Mouse (Mus musculus) midbrain, embryonic 12.5 days (tissue): Measurements from ENCODE around the gene Map4k4. TPM values are rescaled to one million over a fixed set of nuclear protein-coding genes. Genes with fewer than 3 reads are reported as not detected.

Experiments
- ATAC-seq: fragments of 200-750 bp; cut with Nextera tagmentation; 2 replicates; pipeline ENCODE4 v1.8.0; 2017; ENCODE audit warnings: low read depth, moderate TSS enrichment, moderate library complexity; ENCODE audit not compliant: low FRiP score
- H3K27ac ChIP-seq: fragments of 300-500 bp; sonication (generic); replicated peaks from 2 replicates; pipeline ENCODE4 v1.5.1; 2016; ENCODE audit warnings: mild to moderate bottlenecking
- H3K27me3 ChIP-seq: fragments of 300-500 bp; sonication (generic); 2 replicates; pipeline ENCODE4 v1.6.1; 2016; ENCODE audit warnings: mild to moderate bottlenecking
- H3K36me3 ChIP-seq: fragments of 300-500 bp; sonication (generic); 2 replicates; pipeline ENCODE4 v1.6.1; 2016
- H3K4me1 ChIP-seq: fragments of 300-500 bp; sonication (generic); 2 replicates; pipeline ENCODE4 v1.6.1; 2016
- H3K4me2 ChIP-seq: fragments of 300-500 bp; sonication (generic); replicated peaks from 2 replicates; pipeline ENCODE4 v1.6.1; 2016; ENCODE audit warnings: mild to moderate bottlenecking, moderate library complexity
- H3K4me3 ChIP-seq: fragments of 300-500 bp; sonication (generic); 2 replicates; pipeline ENCODE4 v1.5.1; 2016; ENCODE audit warnings: mild to moderate bottlenecking
- H3K9ac ChIP-seq: fragments of 300-500 bp; sonication (generic); replicated peaks from 2 replicates; pipeline ENCODE4 v1.6.1; 2016; ENCODE audit warnings: mild to moderate bottlenecking, moderate library complexity
- H3K9me3 ChIP-seq: fragments of 300-500 bp; sonication (generic); 2 replicates; pipeline ENCODE4 v1.6.1; 2016; ENCODE audit warnings: mild to moderate bottlenecking
- WGBS: fragments of 180-500 bp; shearing (Covaris S2); methylation state at CpG from one replicate; pipeline ENCODE4 v1.1.7; 2016; 5-methylcytosine and 5-hydroxymethylcytosine counted together
- polyA plus RNA-seq: library from polyadenylated mRNA; unstranded; fragments of >200 nt; fragmentation: Nextera tagmentation; extraction: Ambion mirVana; gene quantifications from 2 replicates; pipeline ENCODE4 v1.2.1, GENCODE M21; 2016

The Map4k4 gene
- polyA plus RNA-seq, 1 experiment from 2014 or later = 68.8 TPM

DNA sequence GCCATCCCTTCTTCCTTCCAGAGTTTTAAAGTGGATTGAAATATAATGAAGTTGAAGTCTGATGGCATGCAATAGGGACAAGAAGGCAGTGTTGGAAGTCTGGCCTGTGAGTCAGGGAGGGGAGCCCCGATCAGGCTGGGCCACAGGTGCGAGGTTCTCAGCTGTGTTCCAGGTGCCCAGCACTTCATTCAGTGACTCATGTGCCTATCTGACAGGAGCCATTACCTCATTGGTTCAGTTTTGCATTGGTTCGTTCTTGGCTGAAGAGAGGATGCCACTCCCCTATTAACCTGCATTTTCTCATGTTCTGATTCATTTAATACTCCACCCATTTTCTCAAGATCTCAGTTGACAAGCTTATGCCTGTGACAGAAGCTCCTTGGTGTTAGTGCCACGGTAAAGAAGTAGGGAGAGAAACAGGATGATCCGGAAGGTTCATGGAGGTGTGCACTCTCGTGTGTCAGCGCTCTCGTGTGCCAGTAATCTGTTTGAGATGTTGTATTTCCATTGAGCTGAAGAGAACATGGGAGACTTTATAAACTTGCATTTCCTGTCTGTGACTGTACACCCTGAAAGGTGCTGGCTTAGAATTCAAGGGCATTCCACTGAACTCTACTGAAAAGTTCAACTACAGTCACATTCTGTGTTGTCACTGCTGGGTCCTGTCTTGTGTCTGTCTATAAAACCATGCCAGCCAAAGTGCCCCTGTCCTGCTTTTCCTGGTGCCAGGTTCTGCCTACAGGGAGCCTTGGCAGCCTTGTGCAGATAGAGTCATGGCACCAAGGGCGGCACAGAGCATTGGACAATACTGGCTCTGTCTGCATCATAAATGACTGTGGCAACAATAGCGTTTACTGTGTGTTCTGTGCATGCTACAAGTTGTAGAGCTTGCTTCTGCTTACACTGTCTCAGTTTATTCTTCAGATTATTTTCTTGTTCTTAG, 40.8 kb downstream of the Map4k4 start:
- ATAC-seq = no peak
- no peak overlapping the region for H3K4me2 ChIP-seq
- H3K36me3 ChIP-seq = no peaks in the 10 kb centered on the region
- H3K9me3 ChIP-seq = no peaks in the 10 kb centered on the region
- no peak overlapping the region for H3K4me3 ChIP-seq
- H3K27ac ChIP-seq = peak overlapping the region; percentile 58; the same call in 1 of the 2 replicates
- H3K9ac ChIP-seq = no peak overlapping the region
- WGBS = 78% methylated on average over 10 of the region's 10 CpGs
- peaks cover 97% of the 10 kb centered on the region for H3K4me1 ChIP-seq
- no peaks in the 10 kb centered on the region for H3K27me3 ChIP-seq

DNA sequence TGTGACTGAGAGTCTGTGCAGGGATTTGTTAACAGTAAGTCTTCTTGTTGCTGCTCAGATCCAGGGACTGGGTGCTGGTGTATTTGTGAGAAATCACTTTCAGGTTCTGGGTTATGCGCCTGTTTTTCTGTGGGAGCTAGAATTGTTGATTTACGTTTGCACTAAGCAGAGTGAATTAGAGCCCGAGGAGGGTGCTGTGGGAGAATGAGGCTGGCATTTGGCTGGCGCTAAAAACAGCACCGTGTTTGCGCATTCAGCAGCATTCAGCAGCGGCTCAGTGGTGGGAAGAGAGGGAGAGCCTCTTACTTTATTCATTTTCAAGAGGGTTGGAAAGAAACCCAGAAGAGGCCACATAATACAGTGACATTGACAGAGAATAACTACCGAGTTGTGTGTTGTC, 42.2 kb downstream of the Map4k4 start:
- Histone ChIP-seq H3K4me2 (peak overlapping the region; percentile 7; the same call in 1 of the 2 replicates), H3K9ac (no peak overlapping the region), H3K27ac (peak overlapping the region; percentile 58; the same call in 1 of the 2 replicates), H3K36me3 (no peaks in the 10 kb centered on the region), H3K9me3 (no peaks in the 10 kb centered on the region), H3K4me3 (no peak overlapping the region), H3K27me3 (no peaks in the 10 kb centered on the region), H3K4me1 (peaks cover 97% of the 10 kb centered on the region)
- 31% methylated on average over 8 of the region's 8 CpGs for WGBS
- ATAC-seq = no peak

DNA sequence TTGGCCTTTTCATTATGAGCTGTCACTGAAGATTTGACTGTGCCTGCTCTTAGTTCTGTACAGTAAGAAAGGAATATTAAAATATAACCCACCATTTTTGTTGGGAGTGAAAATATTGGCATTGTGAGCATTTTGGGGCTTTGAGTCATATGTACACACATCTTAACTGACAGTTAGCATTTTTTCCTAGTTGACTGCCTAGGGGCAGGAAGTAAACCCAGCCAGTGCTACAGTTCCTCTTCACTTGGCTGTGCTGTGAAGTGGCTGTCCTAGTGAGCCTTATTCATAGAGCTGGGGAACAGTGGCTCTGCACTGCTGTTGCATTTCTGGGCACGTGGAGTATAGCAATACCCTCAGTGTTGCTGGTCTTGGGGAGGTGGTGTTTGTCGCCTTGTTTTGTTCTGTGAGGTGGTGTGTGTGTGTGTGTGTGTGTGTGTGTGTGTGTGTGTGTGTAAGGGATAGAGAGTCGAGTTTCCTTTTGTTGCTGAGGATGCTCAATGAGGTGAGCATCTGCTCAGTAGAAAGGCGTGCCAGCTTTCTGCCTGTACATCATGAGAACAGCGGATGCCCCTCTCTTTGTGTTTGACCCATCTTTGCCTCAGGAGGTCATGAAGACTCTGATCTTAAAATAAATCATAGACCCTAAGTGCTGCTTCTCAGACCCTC, 43.7 kb downstream of the Map4k4 start:
- Histone ChIP-seq H3K36me3 (no peaks in the 10 kb centered on the region), H3K27ac (no peak overlapping the region), H3K4me1 (peaks cover 97% of the 10 kb centered on the region), H3K27me3 (no peaks in the 10 kb centered on the region), H3K9ac (no peak overlapping the region), H3K4me3 (no peak overlapping the region), H3K9me3 (no peaks in the 10 kb centered on the region), H3K4me2 (no peak overlapping the region)
- 49% methylated on average over 5 of the region's 5 CpGs for WGBS
- ATAC-seq = no peak

DNA sequence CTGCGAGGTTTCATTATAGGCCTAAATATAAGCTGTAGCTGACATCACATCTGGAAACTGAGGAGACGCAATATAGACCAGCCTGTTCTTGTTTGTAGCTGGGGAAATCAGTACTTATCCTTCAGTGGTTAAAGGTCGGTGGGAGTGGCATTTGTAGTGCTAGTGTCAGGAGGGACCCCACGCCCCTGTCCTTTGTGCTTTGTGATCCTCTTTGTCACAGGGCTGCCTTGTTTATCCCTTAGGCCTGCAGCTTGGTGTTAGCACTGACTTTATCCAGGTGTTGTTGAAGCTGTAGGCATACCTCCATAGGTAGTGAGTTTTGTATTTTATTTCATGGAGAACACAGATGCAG, 44.2 kb downstream of the Map4k4 start:
- Histone ChIP-seq H3K36me3 (no peaks in the 10 kb centered on the region), H3K27me3 (no peaks in the 10 kb centered on the region), H3K27ac (no peak overlapping the region), H3K4me3 (no peak overlapping the region), H3K9ac (no peak overlapping the region), H3K4me1 (peaks cover 96% of the 10 kb centered on the region), H3K9me3 (no peaks in the 10 kb centered on the region), H3K4me2 (no peak overlapping the region)
- ATAC-seq = no peak
- WGBS = 32% methylated on average over 4 of the region's 4 CpGs

DNA sequence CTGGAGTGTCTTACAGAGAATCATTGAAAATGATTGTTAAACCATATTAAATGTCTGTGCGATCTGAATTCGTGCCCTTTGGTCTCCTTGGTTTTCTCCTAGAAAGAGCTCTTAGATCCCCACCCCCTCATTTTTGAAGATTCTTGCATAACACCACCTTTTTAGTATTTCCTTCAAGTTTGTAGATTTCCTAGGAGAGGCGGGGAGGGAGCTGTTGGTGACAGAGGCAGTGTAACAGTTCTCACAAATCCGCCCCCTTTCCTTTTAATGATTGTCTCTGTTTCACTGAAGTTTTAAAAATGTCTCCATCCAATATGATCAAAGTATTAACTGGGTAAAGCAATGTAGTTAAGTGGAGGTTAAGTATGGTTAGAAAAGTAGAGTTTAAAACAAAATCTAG, 45.7 kb downstream of the Map4k4 start:
- WGBS = 67% methylated on average over 4 of the region's 4 CpGs
- Histone ChIP-seq H3K4me1 (peaks cover 95% of the 10 kb centered on the region), H3K27ac (peak overlapping the region; percentile 68), H3K9me3 (no peaks in the 10 kb centered on the region), H3K4me2 (no peak overlapping the region), H3K4me3 (no peak overlapping the region), H3K27me3 (no peaks in the 10 kb centered on the region), H3K36me3 (no peaks in the 10 kb centered on the region), H3K9ac (no peak overlapping the region)
- ATAC-seq = no peak

DNA sequence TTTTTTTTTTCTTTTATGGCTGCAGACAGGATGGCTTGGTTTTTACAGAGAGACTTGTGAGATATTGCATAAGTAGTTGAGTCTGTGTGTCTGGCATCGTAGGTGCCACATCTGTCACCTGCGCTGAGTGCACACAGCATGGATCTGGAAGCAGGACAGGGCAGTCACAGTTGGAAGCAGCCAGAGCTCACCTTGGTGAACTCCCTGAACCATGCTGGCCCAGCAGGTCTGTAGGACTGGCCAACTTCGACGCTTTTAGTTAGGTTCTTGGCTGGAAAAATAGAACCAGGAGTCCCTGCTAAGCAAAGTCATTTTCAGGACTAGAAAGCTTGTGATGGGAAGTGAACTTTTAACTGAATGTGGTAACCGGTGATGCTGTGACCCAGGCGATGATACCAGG, 46.5 kb downstream of the Map4k4 start:
- H3K4me2 ChIP-seq = no peak overlapping the region
- ATAC-seq = no peak
- no peak overlapping the region for H3K9ac ChIP-seq
- H3K27ac ChIP-seq = peak overlapping the region; percentile 85
- H3K4me3 ChIP-seq = no peak overlapping the region
- no peaks in the 10 kb centered on the region for H3K9me3 ChIP-seq
- no peaks in the 10 kb centered on the region for H3K27me3 ChIP-seq
- H3K4me1 ChIP-seq = peaks cover 92% of the 10 kb centered on the region
- WGBS = 61% methylated on average over 6 of the region's 6 CpGs
- no peaks in the 10 kb centered on the region for H3K36me3 ChIP-seq

DNA sequence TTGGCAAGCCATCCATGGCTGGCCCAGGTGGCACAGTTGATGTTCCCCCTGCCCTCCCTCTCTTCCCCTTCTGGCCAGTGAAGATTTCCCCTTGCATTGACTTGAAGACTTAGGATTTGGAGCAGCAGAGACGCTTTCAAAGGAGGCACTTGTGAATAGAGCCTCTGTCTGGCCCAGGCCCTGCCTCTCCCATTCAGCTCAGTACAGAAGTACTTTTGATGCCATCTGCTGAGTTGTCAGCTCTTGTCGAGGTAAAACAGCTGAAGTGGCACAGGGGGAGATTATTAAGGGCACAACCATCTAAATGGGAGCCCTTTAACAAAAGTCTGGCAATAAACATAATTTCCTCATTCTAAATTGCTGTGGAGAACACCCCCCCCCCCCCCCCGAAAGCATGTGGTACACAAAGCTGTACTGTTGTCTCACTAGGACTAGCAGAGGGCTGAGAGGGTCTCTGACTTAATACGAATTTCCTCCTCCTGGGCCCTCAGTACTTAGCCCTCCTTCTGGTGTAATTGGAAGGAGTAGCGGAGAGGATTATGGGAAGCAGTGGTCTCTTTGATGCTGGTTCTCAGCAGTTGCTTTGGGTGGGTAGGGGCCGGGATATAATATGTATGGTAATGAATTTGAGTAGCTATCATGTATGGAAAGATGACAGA, 47.1 kb downstream of the Map4k4 start:
- H3K36me3 ChIP-seq = no peaks in the 10 kb centered on the region
- H3K4me1 ChIP-seq = peaks cover 91% of the 10 kb centered on the region
- H3K4me2 ChIP-seq = 0 out of 2 replicates have a peak overlapping the region, but pooled peaks have one; percentile 13
- no peaks in the 10 kb centered on the region for H3K27me3 ChIP-seq
- H3K4me3 ChIP-seq = no peak overlapping the region
- H3K9ac ChIP-seq = no peak overlapping the region
- no peaks in the 10 kb centered on the region for H3K9me3 ChIP-seq
- WGBS = 32% methylated on average over 6 of the region's 6 CpGs
- ATAC-seq = peak; percentile 87
- peak overlapping the region; percentile 85 for H3K27ac ChIP-seq

DNA sequence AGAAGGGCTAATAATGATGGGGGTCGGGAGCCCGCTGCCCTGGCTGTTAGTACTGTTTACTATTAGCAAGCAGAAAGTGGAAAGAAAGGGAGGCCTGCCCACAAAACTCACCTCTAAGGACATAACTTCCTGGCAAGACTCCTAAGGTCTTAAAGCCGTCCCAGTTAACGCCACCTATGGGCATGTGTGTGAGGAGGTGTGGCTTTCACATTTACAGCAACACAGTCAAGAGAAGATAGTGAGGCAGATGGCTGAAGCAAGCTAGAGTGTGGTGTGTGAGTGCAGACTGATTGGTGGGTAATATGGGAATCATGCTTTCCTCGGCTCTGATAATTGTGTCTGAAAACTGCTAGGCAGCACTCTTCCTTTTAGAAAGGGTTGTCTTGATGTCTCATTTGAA, 48.5 kb downstream of the Map4k4 start:
- WGBS = 58% methylated on average over 5 of the region's 5 CpGs
- H3K4me3 ChIP-seq = no peak overlapping the region
- no peaks in the 10 kb centered on the region for H3K27me3 ChIP-seq
- no peak overlapping the region for H3K9ac ChIP-seq
- ATAC-seq = no peak
- no peak overlapping the region for H3K4me2 ChIP-seq
- no peaks in the 10 kb centered on the region for H3K9me3 ChIP-seq
- peaks cover 81% of the 10 kb centered on the region for H3K4me1 ChIP-seq
- H3K27ac ChIP-seq = no peak overlapping the region; the same call in 1 of the 2 replicates
- no peaks in the 10 kb centered on the region for H3K36me3 ChIP-seq

DNA sequence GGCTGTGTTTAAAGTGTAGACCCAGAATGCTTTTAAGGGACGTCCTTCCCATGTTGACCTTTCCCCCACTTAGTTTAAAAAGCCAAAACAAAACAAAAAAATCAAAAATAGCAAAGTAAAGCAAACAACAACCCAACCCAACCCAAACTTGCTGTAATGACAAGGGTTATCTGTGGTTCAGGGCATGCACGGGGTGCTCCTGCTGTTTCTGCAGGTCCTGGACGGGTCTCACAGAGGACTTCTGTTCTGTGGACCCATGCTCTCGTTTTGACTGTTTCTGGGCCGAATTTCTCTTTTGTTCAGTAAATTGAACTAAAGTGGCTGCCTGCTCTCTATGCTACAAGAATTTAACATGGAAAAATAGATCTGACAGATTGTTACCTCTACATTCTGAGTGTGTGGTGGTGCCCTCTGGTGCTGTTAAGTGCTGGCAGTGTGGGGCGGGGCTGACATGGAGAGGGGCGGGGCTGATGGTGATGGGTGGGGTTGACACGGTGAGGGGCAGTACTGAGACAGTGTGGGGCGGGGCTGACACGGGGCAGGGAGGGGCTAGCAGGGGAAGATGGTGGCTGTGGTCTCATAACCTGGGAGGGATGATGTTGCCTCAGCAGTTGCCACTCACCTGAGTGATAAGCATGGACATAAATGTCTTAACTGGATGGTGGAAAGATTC, 49.2 kb downstream of the Map4k4 start:
- H3K4me2 ChIP-seq = no peak overlapping the region
- no peaks in the 10 kb centered on the region for H3K27me3 ChIP-seq
- H3K4me1 ChIP-seq = peaks cover 73% of the 10 kb centered on the region
- no peak overlapping the region for H3K9ac ChIP-seq
- no peaks in the 10 kb centered on the region for H3K9me3 ChIP-seq
- H3K36me3 ChIP-seq = no peaks in the 10 kb centered on the region
- H3K27ac ChIP-seq = peak overlapping the region; percentile 26; the same call in 1 of the 2 replicates
- no peak overlapping the region for H3K4me3 ChIP-seq
- 48% methylated on average over 10 of the region's 10 CpGs for WGBS
- no peak for ATAC-seq

DNA sequence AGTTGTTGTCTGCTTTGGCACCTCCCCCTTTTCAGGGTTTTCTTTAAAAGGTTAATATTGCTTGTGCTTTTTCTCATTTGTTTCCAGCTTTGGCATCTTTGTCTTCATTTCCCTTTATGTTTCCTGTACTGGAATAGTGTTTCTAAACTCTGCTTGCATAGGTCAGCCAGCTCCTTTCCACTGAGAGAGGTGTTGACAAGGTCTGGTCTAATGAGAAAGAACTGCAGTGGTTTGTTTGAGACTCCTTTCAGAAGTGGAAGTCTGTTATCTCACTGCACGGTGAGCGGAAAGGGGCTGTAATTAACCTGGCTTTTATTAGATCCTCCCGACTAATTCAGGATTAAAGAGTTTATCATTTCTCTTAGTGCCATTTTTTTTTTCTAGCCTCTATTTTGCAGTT, 49.9 kb downstream of the Map4k4 start:
- Histone ChIP-seq H3K27me3 (no peaks in the 10 kb centered on the region), H3K27ac (no peak overlapping the region), H3K36me3 (no peaks in the 10 kb centered on the region), H3K9me3 (no peaks in the 10 kb centered on the region), H3K4me1 (peaks cover 68% of the 10 kb centered on the region), H3K4me3 (no peak overlapping the region), H3K4me2 (no peak overlapping the region), H3K9ac (no peak overlapping the region)
- ATAC-seq = no peak
- 69% methylated on average over 3 of the region's 3 CpGs for WGBS

DNA sequence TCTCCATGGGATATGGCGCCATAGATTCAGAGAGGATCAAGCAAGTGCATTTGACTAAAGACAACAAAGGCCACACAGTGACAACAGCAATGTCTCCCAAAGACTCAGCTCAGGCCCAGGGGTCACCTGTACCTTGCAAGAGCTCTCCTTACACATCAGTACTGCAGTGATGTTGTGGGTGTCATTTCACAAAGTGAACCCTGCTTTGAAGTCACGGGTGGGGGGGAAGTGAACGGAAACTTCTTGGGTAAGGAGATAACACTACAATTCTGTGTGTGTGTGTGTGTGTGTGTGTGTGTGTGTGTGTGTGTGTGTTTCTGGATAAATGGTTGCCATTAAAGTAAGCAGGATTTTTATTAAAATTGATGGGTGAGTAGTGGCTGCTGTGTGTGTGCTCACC, 53.9 kb downstream of the Map4k4 start:
- no peaks in the 10 kb centered on the region for H3K27me3 ChIP-seq
- peaks cover 57% of the 10 kb centered on the region for H3K4me1 ChIP-seq
- no peak overlapping the region for H3K4me2 ChIP-seq
- no peak overlapping the region for H3K27ac ChIP-seq
- no peaks in the 10 kb centered on the region for H3K9me3 ChIP-seq
- no peak overlapping the region for H3K9ac ChIP-seq
- no peak overlapping the region for H3K4me3 ChIP-seq
- no peaks in the 10 kb centered on the region for H3K36me3 ChIP-seq
- WGBS = 95% methylated on average over 3 of the region's 3 CpGs
- no peak for ATAC-seq
